Mouse (Mus musculus) right cerebral cortex, postnatal 36 days (tissue): ENCODE measurements at regions not wholly inside any gene's neighbourhood (a gene's known extent, or its start where the extent isn't known, plus 50 kb on each side); places are given as distances from the start of the nearest gene placed in this dataset.

Experiments
- DNase-seq, 2 experiments: peaks; one replicate each; pipeline ENCODE4 v3.0.0; 2022; ENCODE audit warnings: low spot score in 2 of 2, mixed read lengths in 1 of 2

DNA sequence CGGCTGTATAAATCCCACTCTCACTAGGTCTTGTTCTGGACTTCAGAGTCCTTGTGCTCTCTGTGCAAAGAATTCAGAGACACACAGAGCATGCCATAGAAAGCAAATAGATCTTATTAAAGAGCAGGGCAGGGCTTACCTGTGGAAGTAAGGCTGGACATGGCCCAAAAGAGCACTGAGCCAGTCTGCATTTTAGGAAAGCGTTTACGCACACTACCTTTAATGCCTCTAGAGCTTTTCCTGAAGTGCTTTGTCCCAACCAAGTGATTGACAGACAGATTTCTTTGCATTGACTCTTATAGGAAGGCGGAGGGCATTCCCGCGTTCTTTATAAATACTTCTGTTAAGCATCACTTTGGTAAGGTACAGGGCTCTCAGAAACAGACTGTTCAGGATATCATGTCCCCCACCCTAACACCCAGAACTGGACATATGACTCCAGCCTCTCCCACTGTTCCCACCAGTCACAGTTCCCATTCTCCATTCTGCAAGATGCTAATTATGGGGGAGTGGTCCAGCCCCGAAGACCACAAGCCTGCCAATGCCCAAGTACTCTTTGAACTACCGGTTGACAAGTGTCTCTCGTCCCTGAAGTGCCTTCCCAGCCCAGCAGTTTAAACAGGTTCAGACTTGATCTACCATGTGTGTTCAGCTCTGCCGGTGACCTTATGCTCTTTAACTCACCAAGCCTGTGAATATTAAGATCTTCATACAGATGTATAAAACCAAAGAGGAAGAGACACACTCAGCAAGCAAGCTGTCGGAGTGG, 369.7 kb downstream of the Etnk1 start:
- DNase-seq = no peak

DNA sequence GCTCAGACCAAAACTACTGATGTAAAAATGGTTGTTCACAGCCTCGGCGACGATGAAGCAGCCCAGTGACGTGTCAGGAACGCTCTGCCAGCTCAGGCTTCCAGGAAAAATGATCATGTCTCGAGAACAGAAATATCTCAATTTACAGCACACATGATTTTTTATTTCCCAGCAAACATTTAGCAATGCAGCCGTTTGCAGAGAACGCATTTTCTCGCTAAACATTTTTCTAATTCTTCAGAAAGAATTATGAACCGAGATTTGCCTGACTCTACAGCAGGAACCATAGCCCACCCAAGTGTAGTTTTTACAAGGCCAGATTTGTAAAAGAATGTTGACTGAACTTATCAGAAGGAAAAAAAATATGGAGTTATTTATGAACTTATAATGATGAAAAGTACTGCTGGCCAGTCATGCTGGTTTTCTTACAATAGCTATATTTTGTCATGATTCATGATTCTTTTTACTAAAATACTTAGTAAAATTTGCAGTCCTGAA, 380.4 kb downstream of the Etnk1 start:
- DNase-seq = no peak

DNA sequence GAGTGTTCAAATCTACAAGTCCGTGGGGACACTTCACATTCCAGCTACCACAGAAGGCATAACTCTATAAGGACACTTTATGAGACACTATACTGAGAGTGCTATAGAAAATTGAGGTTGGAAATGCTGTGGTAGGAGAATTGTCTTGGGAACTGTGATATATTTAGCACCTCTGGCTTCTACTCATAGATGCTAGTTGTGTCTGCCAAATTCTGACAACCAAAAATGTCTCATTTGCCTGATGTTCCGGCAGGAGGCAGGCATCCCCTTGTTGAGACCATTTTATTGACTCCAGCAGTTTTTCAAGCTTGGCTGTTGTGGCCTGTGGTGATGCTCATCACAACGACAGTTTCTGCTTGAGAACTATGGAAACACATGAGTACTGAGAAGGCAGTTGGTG, 387.9 kb downstream of the Etnk1 start:
- DNase-seq = peak in 1 of 2 experiments; percentile 20

DNA sequence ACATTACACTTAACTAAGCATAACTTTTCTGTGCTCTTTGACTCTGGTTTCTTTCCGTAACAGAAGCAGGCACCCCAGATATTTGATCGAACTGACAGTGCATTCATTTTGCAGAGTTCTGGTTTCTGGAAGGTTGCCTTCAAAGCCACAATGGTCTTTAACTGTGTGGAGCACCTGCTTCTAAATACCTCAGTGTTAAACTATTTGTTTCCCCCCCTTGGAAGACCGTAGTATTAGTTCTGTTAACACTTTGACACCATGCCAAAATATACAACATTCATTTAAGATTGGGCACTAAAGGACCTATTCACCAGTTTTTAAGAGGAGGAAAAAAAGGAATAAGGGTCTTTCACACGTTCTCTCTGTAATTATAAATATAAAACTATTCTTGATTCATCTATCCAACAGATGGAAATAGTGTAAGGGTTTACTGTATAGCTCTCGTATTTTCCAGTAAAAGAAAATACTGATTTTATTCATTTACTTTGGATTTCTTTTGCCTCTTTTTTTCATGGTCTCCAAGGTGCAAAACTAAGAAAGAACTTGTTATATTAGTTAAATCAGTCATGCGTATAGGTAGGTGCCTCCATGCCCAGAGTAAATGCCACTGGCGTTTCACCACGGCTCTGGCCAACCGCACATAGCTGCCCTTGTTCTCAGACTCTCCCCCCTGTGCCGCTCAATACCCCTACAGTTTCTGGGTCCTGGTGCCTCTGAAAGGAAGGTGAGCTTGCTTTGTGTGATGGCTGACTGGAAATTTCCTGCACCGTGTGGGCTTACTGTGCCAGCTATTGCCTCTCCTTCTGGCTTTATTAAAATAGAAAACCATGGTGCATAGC, 391.2 kb downstream of the Etnk1 start:
- DNase-seq = no peak

DNA sequence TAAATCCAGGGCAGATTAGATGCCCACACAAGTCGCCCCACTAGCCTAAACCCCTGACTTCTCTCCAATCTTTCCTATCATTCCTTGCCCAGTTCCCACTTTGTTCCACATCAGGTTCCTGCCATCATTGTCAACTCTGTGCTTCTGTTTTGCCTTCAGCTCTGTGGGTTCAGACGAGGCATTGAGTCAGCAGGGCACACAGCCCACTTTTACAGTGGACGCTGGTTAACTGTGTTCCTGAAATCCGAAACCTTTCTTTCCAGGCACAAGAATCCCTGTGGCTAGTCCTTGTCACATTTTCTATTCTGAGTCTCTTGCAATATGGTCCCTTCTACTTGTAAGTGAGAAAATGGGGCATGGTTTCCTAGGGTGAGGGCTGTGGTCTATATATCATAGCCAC, 392.3 kb downstream of the Etnk1 start:
- no peak for DNase-seq

DNA sequence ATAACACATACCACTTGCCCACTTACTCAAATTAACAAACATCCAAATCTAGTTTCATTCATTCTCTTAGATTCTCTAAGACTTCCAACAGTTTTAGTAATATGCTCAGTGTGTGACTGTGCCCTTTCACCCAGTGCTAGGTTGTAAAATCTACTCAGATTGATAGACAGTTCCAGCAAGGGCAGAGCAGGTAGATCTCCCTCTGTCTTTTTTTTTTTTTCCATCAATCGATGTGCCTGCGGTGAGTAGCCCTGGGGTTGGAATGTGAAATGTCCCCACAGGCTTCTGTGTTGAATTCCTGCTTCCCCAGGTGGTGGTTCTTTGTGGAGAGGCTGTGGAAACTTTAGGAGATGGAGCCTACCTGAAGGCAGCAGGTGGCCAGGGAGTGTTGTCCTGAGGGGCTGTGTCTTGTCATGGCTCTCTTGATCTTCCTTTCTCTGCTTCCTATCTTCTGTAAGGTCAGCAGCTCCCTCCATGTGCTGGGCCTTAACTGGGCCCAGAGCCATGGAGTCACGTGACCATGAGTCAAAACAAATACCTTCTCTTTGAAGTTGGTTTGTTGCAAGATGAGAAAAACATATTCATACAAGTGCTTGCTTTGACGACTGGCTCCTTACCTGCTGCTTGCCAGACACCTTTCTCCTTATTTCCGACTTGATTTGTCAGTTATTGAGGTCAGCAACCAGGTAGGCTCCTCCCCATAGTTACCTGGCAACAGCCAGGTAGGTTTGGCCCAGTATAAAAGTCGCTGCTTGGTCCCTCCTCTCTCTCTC, 394.5 kb downstream of the Etnk1 start:
- DNase-seq = no peak

DNA sequence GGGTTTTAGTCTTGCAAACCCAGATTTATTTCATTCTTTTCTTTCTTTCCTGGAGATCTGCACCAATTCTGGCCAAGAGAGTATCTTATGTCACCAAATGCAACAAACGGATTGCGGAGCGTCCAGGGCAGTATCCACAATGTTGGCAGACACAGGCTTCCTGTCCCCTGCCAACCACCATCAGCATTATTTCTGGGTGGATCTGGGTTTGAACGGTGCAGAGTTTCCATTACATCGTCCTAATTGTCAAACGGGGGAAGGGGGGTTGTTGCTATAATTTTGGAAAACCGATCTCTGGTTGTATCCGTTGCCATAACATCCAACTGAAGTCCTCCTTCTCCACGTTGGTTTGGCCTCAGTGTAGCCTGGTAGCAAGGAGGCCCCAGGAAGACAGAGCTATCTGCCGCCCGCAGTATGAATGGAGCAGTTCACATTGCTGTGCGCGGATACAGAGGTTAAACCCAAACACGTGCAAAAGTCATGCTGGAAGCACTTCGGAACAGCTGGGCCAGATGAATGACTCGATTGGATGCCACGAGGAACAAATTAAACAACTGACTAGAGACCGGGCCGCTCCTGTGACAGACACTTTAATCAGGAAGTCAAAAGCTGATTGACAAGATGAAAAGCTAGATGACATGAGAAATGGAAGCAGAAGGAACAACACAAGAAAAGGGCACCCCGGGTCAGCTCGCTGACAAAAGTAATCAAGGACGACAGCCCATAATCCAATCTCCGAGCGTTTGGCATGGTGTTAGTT, 404.5 kb downstream of the Etnk1 start:
- no peak for DNase-seq

DNA sequence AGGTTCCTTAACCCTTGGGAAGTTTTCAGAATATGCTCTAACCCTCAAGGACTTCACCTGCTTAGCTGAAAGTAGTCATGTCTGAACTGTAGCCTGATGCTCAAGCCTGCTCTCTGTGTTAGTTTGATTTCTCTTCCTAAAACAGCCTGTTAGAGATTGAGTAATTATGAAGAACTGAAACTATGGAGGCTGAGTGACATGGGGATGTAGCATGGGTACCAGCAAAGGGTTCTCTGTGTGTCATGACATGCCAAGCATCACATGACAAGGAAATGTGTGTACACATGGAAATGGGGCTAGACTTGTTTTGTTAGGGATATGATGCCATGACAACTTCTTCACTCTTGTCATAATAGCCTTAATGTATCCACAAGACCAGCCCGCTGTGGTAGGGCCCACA, 412.2 kb downstream of the Etnk1 start:
- DNase-seq = no peak

DNA sequence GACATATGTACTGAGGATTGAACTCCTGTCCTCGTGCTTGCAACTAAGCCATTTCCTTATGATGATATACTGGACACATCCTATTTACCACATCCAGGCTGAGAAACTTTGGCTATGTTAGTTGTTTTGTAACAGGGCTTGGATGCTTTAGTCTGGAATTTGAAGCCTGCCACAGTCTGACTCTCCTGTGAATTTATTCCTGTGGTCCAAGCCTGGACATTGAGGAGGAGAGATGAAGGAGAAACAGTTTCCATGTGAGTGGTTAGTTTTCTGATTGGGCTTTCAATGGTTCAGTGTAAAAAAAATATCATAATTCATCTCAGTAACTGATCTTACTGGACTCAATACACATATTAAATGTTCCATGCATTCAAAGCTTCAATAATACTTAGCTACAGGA, 422.6 kb downstream of the Etnk1 start:
- DNase-seq = no peak

DNA sequence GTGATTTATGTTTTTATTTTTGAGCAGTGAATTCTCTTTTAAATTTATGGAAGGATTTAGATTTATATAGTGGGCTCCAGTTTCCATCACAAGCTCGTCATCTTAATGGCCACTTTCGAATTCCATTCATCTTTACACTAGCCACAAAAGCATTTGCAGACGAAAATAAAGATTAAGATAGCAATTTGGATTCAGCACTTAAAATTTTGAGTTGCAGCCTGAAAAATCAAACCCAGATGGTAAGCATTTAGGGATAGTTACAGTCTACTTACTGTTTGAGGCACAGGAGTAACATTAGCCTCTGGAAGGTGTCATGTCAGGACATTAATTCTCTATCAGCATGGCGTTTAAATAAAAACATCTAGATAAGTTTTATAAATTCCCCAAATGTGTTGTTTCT, 423.2 kb downstream of the Etnk1 start:
- no peak for DNase-seq

DNA sequence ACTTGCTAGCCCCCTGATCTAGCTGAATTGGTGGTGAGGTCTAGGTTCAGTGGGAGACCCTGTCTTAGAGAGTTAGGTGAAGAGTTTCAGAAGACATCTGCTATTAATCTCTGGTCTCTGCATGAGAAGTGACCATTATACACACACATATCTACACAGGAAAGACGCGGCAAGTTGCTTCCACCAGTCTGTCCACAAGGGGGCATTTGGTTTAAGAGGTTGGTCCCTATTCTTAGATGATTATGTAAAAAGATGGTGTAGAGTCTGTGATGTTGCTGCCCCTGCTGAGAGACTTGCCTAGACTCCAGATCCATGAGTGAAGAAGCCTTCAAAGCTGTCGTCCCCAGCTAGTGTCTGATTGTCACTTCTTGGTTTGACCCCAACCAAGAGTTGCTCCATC, 425.5 kb downstream of the Etnk1 start:
- DNase-seq = no peak

DNA sequence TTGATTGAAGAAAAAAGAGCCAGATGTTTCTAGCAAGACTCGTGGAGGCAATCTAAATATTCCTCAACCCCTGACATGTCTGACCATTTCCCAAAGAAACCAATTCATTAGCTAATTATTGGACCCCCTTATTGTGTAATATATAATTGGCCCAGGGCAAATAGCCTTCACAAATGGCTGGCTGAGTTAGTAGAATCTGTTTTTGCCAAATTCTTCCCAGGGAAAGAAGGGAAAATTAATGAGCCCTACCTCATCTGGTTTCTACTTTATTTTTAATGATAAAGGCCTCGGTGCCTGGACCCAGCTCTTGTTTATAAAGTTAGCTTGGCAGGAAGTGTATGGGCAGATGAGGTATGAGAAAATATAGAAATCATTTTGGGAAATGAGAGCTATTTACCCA, 428.5 kb downstream of the Etnk1 start:
- no peak for DNase-seq

DNA sequence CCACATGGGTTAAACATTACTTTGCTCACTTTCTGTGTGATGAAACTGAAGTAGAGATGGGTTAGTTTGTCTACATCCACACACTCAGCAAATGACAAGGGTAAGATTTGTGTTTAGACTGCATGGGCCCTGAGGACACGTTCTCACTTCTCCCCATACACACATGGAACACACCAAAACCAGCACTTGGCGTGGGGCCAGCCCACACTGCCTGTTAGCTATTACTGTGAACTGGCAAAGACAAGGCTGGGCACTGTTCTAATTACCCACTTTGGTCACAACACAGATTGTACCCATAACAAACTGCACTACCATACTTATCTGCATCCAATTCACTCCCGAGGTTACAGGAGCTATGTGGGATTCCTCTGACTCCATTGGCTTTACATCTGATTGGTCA, 430.4 kb downstream of the Etnk1 start:
- DNase-seq = no peak

DNA sequence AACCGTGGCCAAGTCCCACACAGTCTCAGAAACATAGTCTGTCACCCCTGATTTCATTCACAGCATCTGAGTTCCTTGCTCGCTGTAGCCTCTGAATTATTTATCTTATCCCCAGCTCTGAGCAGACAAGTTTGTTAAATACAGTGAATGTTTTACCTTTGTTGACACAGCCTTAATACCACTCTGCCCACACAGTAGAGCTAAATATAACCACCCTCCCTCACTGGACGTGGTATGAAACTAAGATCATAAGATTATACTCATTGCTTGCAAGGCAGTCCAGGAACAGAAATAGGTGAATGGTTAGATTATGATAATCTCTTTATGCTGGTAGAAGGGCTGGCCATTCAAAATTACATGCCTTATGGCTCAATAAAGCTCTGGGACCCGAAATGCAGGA, 431.9 kb downstream of the Etnk1 start:
- DNase-seq = no peak

DNA sequence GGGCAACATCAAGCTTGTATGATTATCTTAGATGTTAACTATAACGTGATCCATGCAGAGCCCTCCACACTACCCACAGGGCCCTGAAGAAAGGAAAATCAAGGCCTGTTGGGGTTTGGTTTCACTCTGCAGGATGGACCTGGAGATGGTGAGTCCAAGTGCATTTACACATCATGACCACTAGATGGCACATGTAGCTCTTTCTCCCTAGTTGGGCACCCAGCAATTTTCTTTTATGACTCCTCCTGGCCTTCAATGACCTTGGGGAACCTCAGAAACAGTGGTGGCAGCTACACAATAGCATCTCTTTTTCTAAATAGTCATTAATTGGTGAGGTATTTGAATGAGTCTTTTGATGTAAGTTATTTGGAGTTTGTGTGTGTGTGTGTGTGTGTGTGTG, 442.1 kb downstream of the Etnk1 start:
- no peak for DNase-seq

DNA sequence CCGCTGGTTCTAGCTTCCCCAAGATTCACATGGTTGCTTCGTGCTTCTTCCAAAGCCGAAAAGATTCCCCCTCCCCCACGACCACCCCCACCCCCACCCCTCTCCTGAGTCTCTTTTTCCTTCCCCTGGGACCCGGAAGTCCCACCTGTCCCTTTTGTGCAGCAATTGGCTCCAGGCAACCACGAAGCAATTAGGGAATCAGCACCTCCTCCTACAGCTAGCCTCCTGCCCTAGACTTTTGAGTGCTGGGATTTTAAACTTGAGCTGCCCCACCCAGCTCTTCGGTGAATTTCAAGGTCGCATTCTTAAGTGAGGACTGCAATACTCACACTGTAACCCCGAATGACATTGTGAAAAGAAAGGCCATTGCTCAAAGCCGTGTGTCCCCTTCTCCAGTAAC, 445.9 kb downstream of the Etnk1 start:
- no peak for DNase-seq

DNA sequence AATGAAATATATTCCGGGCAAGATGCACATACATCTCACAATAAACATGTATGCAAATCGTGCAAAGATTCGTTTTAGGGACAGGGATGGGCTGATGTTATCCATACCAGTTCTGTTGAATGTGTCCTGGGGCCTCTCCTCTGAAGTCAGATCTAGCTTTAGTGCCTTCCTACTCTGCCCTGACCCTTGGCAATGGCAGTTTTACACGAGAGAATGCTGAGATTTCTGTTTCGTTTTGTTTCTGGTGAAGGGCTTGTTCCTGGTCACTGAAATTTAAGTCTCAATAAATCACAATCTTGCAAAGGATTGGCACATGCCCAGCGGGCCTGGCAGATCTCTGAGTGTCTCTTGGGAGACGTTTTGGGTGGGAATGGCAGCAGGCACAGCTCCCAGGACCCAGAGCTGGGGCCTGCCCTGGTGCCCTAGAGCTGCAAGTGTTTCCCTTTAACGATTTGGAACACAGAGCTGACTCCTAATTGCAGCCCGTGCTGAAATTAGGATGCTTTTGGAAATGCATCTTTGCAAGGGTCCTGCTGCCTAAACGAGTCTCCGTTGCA, 447.5 kb downstream of the Etnk1 start:
- DNase-seq = no peak

DNA sequence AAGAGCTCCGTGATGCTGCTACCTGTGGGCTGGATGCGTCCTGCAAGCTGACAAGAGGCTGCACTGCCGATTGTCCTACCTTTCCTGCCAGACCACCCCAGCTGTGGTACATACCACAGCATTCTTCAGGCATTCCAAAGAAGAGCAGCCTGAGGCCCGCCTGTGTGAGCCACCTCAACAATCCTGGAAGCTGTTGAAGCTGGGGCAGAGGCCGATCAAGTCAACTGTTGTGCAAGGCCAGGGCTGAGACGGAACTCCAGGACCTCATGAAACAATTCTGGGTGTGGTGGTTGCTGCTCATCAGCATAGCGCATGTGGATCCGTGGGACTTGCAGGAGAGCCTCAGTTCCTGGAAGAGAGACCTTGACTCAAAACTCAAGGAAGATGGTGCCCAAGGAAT, 448.3 kb downstream of the Etnk1 start:
- DNase-seq = no peak

DNA sequence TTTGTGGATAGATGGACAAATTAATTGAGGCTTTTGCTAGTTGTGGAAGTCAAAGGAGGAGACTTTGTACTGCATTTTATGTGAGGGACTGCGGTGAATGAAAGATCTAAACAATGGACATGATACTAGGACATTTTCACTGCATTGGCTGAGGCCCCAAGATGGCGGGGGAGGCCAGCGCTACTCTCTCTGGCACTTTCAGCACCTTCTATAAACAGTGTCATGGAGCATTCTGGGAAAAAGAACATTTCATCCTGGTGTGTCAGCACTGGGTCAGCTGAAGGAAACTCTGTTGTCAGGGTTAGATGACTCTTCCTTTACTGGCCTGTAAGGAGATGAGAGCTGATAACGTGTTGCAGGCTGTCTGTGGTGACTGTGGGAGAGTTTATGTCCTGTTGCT, 449.4 kb downstream of the Etnk1 start:
- no peak for DNase-seq

DNA sequence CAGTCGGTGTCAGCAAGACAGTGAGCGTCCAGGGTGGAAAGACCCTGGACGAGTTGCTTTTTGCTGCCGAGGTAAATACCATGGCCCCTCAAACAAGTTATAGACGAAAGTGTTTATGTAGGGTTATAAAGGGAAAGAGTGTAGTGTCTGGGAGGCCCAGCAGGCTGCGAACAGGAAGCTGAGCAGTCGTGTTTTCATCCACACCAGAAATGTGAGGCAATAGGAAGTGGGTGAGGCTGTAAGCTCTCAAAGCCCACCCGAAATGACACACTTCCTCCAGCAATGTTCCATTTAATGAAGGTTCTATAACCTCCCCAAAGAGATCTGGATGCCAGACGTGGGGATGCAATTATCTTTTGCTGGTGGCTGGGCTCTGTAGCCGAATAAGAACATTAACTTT, 451.5 kb downstream of the Etnk1 start:
- no peak for DNase-seq

DNA sequence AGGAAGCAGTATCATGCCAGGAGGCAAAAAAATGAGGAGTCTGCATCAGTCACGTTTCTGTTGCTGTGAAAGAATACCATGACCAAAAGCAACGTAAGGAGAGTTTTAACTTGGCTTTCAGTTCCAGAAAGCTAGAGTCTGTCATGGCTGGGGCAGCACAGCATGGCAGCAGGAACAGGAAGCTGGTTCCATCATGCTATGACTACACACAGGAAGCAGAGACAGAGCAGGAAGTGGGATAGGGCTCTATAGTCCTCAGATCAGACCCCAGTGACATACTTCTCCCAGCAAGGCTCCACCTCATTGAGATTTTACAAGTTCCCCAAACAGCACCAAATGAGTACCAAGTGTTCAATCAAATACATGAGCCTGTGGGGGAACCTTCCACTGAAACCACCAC, 453.6 kb downstream of the Etnk1 start:
- DNase-seq = no peak
